Mouse (Mus musculus) kidney, adult 8-10 months (tissue): ENCODE results near the gene Itpr2.

Experiments
- DNase-seq, 2 experiments: peaks; one replicate each; pipeline ENCODE4 v3.0.0; 2022

Itpr2 gene

GRCm38 (mm10) chr6:146302574-146303130 lies 199.4 kb downstream of the Itpr2 start:
- DNase-seq = no peak

GRCm38 (mm10) chr6:146302101-146302500 lies 199.9 kb downstream of the Itpr2 start:
- DNase-seq = no peak

GRCm38 (mm10) chr6:146300961-146301360 lies 201.1 kb downstream of the Itpr2 start:
- no peak for DNase-seq

- peak in 1 of 2 experiments; percentile 31 for DNase-seq
Observed at GRCm38 (mm10) chr6:146298712-146299111, 203.3 kb downstream of the Itpr2 start.

- no peak for DNase-seq
Observed at GRCm38 (mm10) chr6:146291036-146291435, 211.0 kb downstream of the Itpr2 start.

GRCm38 (mm10) chr6:146289801-146290200 lies 212.2 kb downstream of the Itpr2 start:
- DNase-seq = no peak

- DNase-seq = no peak
Observed at GRCm38 (mm10) chr6:146288266-146288665, 213.8 kb downstream of the Itpr2 start.

GRCm38 (mm10) chr6:146284921-146285565 lies 217.0 kb downstream of the Itpr2 start:
- DNase-seq = no peak

- DNase-seq = no peak
Observed at GRCm38 (mm10) chr6:146283981-146284380, 218.0 kb downstream of the Itpr2 start.

- DNase-seq = no peak
Observed at GRCm38 (mm10) chr6:146282061-146282659, 219.9 kb downstream of the Itpr2 start.

- peak in 1 of 2 experiments; percentile 27 for DNase-seq
Observed at GRCm38 (mm10) chr6:146281176-146281899, 220.7 kb downstream of the Itpr2 start.

GRCm38 (mm10) chr6:146273256-146273655 lies 228.8 kb downstream of the Itpr2 start:
- DNase-seq = no peak

- peak; percentile 47 to 59 for DNase-seq
Observed at GRCm38 (mm10) chr6:146272253-146273036, 229.6 kb downstream of the Itpr2 start.

- peak; percentile 93 to 96 for DNase-seq
Observed at GRCm38 (mm10) chr6:146270776-146271533, 231.1 kb downstream of the Itpr2 start.

- peak in 1 of 2 experiments; percentile 17 for DNase-seq
Observed at GRCm38 (mm10) chr6:146270162-146270561, 231.9 kb downstream of the Itpr2 start.

GRCm38 (mm10) chr6:146269291-146269690 lies 232.7 kb downstream of the Itpr2 start:
- DNase-seq = no peak

- DNase-seq = peak; percentile 70 to 87
Observed at GRCm38 (mm10) chr6:146260674-146261376, 241.2 kb downstream of the Itpr2 start.

- no peak for DNase-seq
Observed at GRCm38 (mm10) chr6:146258751-146259150, 243.3 kb downstream of the Itpr2 start.

- DNase-seq = no peak
Observed at GRCm38 (mm10) chr6:146258261-146258660, 243.8 kb downstream of the Itpr2 start.

- no peak for DNase-seq
Observed at GRCm38 (mm10) chr6:146256947-146257670, 244.9 kb downstream of the Itpr2 start.

- no peak for DNase-seq
Observed at GRCm38 (mm10) chr6:146256401-146256800, 245.6 kb downstream of the Itpr2 start.
